Mouse (Mus musculus) cortical plate, adult 2 months (tissue): ENCODE measurements around the gene Itga9.

Experiments used
- CTCF ChIP-seq: fragments of 200-500 bp; IDR thresholded peaks from 2 replicates; pipeline ENCODE4 v1.5.1; 2011; ENCODE audit warnings: mild to moderate bottlenecking, control low read depth, low read length; ENCODE audit not compliant: insufficient read depth; ENCODE audit errors: extremely low read depth
- POLR2A ChIP-seq: fragments of 200-500 bp; IDR thresholded peaks from 2 replicates; pipeline ENCODE4 v1.6.1; 2011; ENCODE audit warnings: mild to moderate bottlenecking, low read length, control low read depth; ENCODE audit not compliant: insufficient read depth; ENCODE audit errors: extremely low read depth

- TF ChIP-seq POLR2A (no peak), CTCF (no peak)
These were observed 81.8 kb downstream of the Itga9 start for GRCm38 (mm10) chr9:118688248-118688647.
